Mouse (Mus musculus) adrenal gland, adult (tissue): ENCODE data around the gene Rcvrn.

ENCODE experiments used
- DNase-seq, 2 experiments: peaks; one replicate each; pipeline ENCODE4 v3.0.0; 2022 to 2023; ENCODE audit warnings: low spot score in 1 of 2; ENCODE audit not compliant: inconsistent age in 2 of 2

Gene Rcvrn

DNA sequence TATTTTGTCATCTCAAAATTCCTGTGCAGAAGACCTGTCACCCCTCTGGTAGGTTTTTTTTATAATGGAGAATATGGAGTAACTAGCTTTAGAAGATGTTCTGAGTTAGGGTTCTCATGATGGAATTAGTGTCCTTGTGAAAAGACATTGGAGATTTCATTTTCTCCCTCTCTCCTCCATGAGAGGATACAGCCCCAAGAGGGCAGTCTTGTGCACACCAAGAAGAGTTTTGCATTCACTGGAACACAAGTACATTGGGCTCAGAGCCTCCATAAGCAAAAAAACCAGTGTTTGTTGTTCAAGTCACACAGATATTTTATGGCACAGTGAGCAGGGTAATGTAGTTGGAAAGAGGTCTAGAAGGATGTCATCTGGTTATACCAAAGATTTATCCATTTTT, 46.4 kb downstream of the Rcvrn start:
- no peak for DNase-seq
